In genomic region chr10:63156919-63157318, GRCm38 (mm10) we compare ENCODE assay signal across 10 mouse cellular contexts. TPM values are rescaled to one million over a fixed set of nuclear protein-coding genes. Genes with fewer than 3 reads are reported as not detected.
DNase-seq lines count a peak whose midpoint lies in the region; ATAC-seq lines count a peak whose summit lies in the region.
"Had no signal": no experiment of that assay in that cellular context is flagged by ENCODE, and none has a peak within 500 bp of the region (broad histone marks: within the 10 kb centered on the region; RNA-seq: fewer than 3 reads in every experiment).

No protein-coding gene starts in this region.

- 64% methylated on average over 4 of the region's 4 CpGs for WGBS in embryonic facial prominence, embryonic 14.5 days
- WGBS in embryonic facial prominence, embryonic 10.5 days: 76% methylated on average over 4 of the region's 4 CpGs
- WGBS in heart, embryonic 13.5 days: 22% methylated on average over 4 of the region's 4 CpGs

- H3K27ac ChIP-seq in embryonic facial prominence, embryonic 14.5 days (replicated peaks; ENCODE audit: low read depth, low read length): no peak overlapping the region
- H3K27ac ChIP-seq in embryonic facial prominence, embryonic 10.5 days (replicated peaks): no peak overlapping the region
- peak overlapping the region; percentile 82 for H3K27ac ChIP-seq in heart, embryonic 13.5 days (replicated peaks)
- H3K27ac ChIP-seq: neural tube, embryonic 13.5 days had no signal

- no peak overlapping the region for H3K9ac ChIP-seq in embryonic facial prominence, embryonic 14.5 days (ENCODE audit: low read depth, low read length)
- no peak overlapping the region for H3K9ac ChIP-seq in heart, embryonic 13.5 days
- H3K9ac ChIP-seq: neural tube, embryonic 13.5 days had no signal

- peak; percentile 16 for DNase-seq in embryonic facial prominence, embryonic 14.5 days (ENCODE audit: low spot score)
- DNase-seq in embryonic facial prominence, embryonic 10.5 days (ENCODE audit: low spot score): no peak
- DNase-seq in left cerebral cortex, adult 18-20 months (ENCODE audit: low spot score in 2 of 2): peak; percentile 91 to 94
- DNase-seq in right cerebral cortex, postnatal 14 days: peak; percentile 83
- no peak for DNase-seq in cerebellum, adult 8-10 months
- DNase-seq in cerebellum, adult 11 months: no peak
- no peak for DNase-seq in thymus, postnatal 25 days

- no peak overlapping the region for H3K4me2 ChIP-seq in embryonic facial prominence, embryonic 14.5 days (ENCODE audit: low read depth, low read length)
- no peak overlapping the region for H3K4me2 ChIP-seq in heart, embryonic 13.5 days
- H3K4me2 ChIP-seq: neural tube, embryonic 13.5 days had no signal

- H3K9me3 ChIP-seq in embryonic facial prominence, embryonic 14.5 days (ENCODE audit: control insufficient read depth, low read length): no peaks in the 10 kb centered on the region
- no peaks in the 10 kb centered on the region for H3K9me3 ChIP-seq in embryonic facial prominence, embryonic 10.5 days
- H3K9me3 ChIP-seq in heart, embryonic 13.5 days: no peaks in the 10 kb centered on the region
- H3K9me3 ChIP-seq: neural tube, embryonic 13.5 days had no signal

- H3K4me3 ChIP-seq in embryonic facial prominence, embryonic 14.5 days (ENCODE audit: low read depth, low read length): no peak overlapping the region
- H3K4me3 ChIP-seq in embryonic facial prominence, embryonic 10.5 days: no peak overlapping the region
- H3K4me3 ChIP-seq in heart, embryonic 13.5 days: no peak overlapping the region
- H3K4me3 ChIP-seq: neural tube, embryonic 13.5 days had no signal

- H3K4me1 ChIP-seq in embryonic facial prominence, embryonic 14.5 days (ENCODE audit: control insufficient read depth, insufficient read depth, low read length): no peaks in the 10 kb centered on the region
- H3K4me1 ChIP-seq in embryonic facial prominence, embryonic 10.5 days: no peaks in the 10 kb centered on the region
- peaks cover 28% of the 10 kb centered on the region for H3K4me1 ChIP-seq in heart, embryonic 13.5 days
- H3K4me1 ChIP-seq: neural tube, embryonic 13.5 days had no signal

- ATAC-seq in embryonic facial prominence, embryonic 14.5 days (ENCODE audit: low read depth): no peak
- ATAC-seq in heart, embryonic 13.5 days (ENCODE audit: extremely low read depth, insufficient number of reproducible peaks, low FRiP score, low TSS enrichment): no peak

- no peaks in the 10 kb centered on the region for H3K36me3 ChIP-seq in embryonic facial prominence, embryonic 14.5 days (ENCODE audit: control insufficient read depth, insufficient read depth, low read length)
- no peaks in the 10 kb centered on the region for H3K36me3 ChIP-seq in embryonic facial prominence, embryonic 10.5 days (replicated peaks)
- no peaks in the 10 kb centered on the region for H3K36me3 ChIP-seq in heart, embryonic 13.5 days
- H3K36me3 ChIP-seq: neural tube, embryonic 13.5 days had no signal

- H3K27me3 ChIP-seq in embryonic facial prominence, embryonic 14.5 days (replicated peaks; ENCODE audit: control insufficient read depth, insufficient read depth, low read length): no peaks in the 10 kb centered on the region
- no peaks in the 10 kb centered on the region for H3K27me3 ChIP-seq in embryonic facial prominence, embryonic 10.5 days (replicated peaks; ENCODE audit: low read depth, poor library complexity, severe bottlenecking)
- H3K27me3 ChIP-seq in heart, embryonic 13.5 days (replicated peaks): no peaks in the 10 kb centered on the region
- H3K27me3 ChIP-seq: neural tube, embryonic 13.5 days had no signal

RNA-seq across cellular contexts. Expression of gene Mypn, which starts 46.8 kb away (rescaled TPM):
- polyA plus RNA-seq in embryonic facial prominence, embryonic 14.5 days (2014; fragmentation: Nextera tagmentation; extraction: Ambion mirVana): 8.2 and 11.2 TPM in 2 replicates
- 0.04 TPM in 1 of 2 replicates, not detected in the other for polyA plus RNA-seq in embryonic facial prominence, embryonic 10.5 days (2016; fragmentation: Nextera tagmentation; extraction: Ambion mirVana)
- 4.7 and 5.3 TPM in 2 replicates for polyA plus RNA-seq in heart, embryonic 13.5 days (2015; fragmentation: Nextera tagmentation; extraction: Ambion mirVana)
- total RNA-seq in left cerebral cortex, adult 18-20 months (2021): 1 to 10 TPM; 3.0 to 4.3 TPM

RNA-seq across cellular contexts. Expression of gene Atoh7, which starts 57.5 kb away (rescaled TPM):
- polyA plus RNA-seq in embryonic facial prominence, embryonic 14.5 days (2014; fragmentation: Nextera tagmentation; extraction: Ambion mirVana): 1.1 TPM in 1 of 2 replicates, not detected in the other
- polyA plus RNA-seq in embryonic facial prominence, embryonic 10.5 days (2016; fragmentation: Nextera tagmentation; extraction: Ambion mirVana): 0.26 and 0.29 TPM in 2 replicates
- not detected in 2 replicates for polyA plus RNA-seq in heart, embryonic 13.5 days (2015; fragmentation: Nextera tagmentation; extraction: Ambion mirVana)
- total RNA-seq in left cerebral cortex, adult 18-20 months (2021): 1 to 10 TPM; 2.2 to 3.8 TPM
- total RNA-seq: adrenal gland, adult 18-20 months had no signal

Comparison
In these comparisons a context has a peak if more than half of its experiments do, and no peak if none do; other contexts are left out.
1. DNase-seq: peak in embryonic facial prominence, embryonic 14.5 days (single experiment), left cerebral cortex, adult 18-20 months (2 of 2) and right cerebral cortex, postnatal 14 days (single experiment); none in embryonic facial prominence, embryonic 10.5 days (single experiment), cerebellum, adult 8-10 months (single experiment), cerebellum, adult 11 months (single experiment) and thymus, postnatal 25 days (single experiment).